Mouse (Mus musculus): ENCODE results near the gene Adap2. TPM values are rescaled to one million over a fixed set of nuclear protein-coding genes. Genes with fewer than 3 reads are reported as not detected.

The Adap2 gene
- polyA plus RNA-seq, 1 experiment = 0.04 TPM

- Histone ChIP-seq H3K4me3 (ENCODE audit: insufficient read depth, poor library complexity, severe bottlenecking) (no peak overlapping the region), H3K79me3 (ENCODE audit: low read depth) (no peaks in the 10 kb centered on the region), H3ac (ENCODE audit: control insufficient read depth, insufficient read length, low read depth) (no peak overlapping the region), H3K79me2 (ENCODE audit: control insufficient read depth, insufficient read depth) (no peaks in the 10 kb centered on the region), H3K36me3 (ENCODE audit: control insufficient read depth, insufficient read depth) (no peaks in the 10 kb centered on the region), H3K27me3 (ENCODE audit: control insufficient read depth, insufficient read depth, insufficient read length) (no peaks in the 10 kb centered on the region)
- TF ChIP-seq MYOG (IDR thresholded peaks at IDR 0.05; ENCODE audit: control insufficient read depth, extremely low read depth, insufficient read length) (no peak), MAX (IDR thresholded peaks at IDR 0.05) (no peak), FOSL1 (IDR thresholded peaks at IDR 0.05; ENCODE audit: insufficient read depth, low read length, poor library complexity, severe bottlenecking) (no peak)
These were observed 14.8 kb downstream of the Adap2 start for GRCm38 (mm10) chr11:80168611-80169249.

GRCm38 (mm10) chr11:80169629-80170028 is 15.7 kb downstream of the Adap2 start:
- no peak overlapping the region for H3ac ChIP-seq (ENCODE audit: control insufficient read depth, insufficient read length, low read depth)
- no peaks in the 10 kb centered on the region for H3K79me3 ChIP-seq (ENCODE audit: low read depth)
- TF ChIP-seq CEBPB (IDR thresholded peaks at IDR 0.05; ENCODE audit: low read depth) (no peak), MYOD1 (IDR thresholded peaks at IDR 0.05; ENCODE audit: control insufficient read depth, insufficient read length, low read depth) (no peak), USF1 (IDR thresholded peaks at IDR 0.05; ENCODE audit: low read depth) (no peak), FOSL1 (IDR thresholded peaks at IDR 0.05; ENCODE audit: insufficient read depth, low read length, poor library complexity, severe bottlenecking) (no peak), CTCF (IDR thresholded peaks at IDR 0.05; ENCODE audit: control insufficient read depth, insufficient read depth, insufficient read length) (no peak), MAX (IDR thresholded peaks at IDR 0.05) (no peak), MYOG (IDR thresholded peaks at IDR 0.05; ENCODE audit: control insufficient read depth, extremely low read depth, insufficient read length) (no peak)
- no peaks in the 10 kb centered on the region for H3K79me2 ChIP-seq (ENCODE audit: control insufficient read depth, insufficient read depth)
- H3K4me3 ChIP-seq (ENCODE audit: insufficient read depth, poor library complexity, severe bottlenecking) = no peak overlapping the region
- no peaks in the 10 kb centered on the region for H3K36me3 ChIP-seq (ENCODE audit: control insufficient read depth, insufficient read depth)
- no peaks in the 10 kb centered on the region for H3K27me3 ChIP-seq (ENCODE audit: control insufficient read depth, insufficient read depth, insufficient read length)

GRCm38 (mm10) chr11:80170351-80170750 is 16.4 kb downstream of the Adap2 start:
- Histone ChIP-seq H3K36me3 (ENCODE audit: control insufficient read depth, insufficient read depth) (no peaks in the 10 kb centered on the region), H3K79me3 (ENCODE audit: low read depth) (no peaks in the 10 kb centered on the region), H3ac (ENCODE audit: control insufficient read depth, insufficient read length, low read depth) (no peak overlapping the region), H3K27me3 (ENCODE audit: control insufficient read depth, insufficient read depth, insufficient read length) (no peaks in the 10 kb centered on the region), H3K4me3 (ENCODE audit: insufficient read depth, poor library complexity, severe bottlenecking) (no peak overlapping the region), H3K79me2 (ENCODE audit: control insufficient read depth, insufficient read depth) (no peaks in the 10 kb centered on the region)
- no peak for TF ChIP-seq CTCF (IDR thresholded peaks at IDR 0.05; ENCODE audit: control insufficient read depth, insufficient read depth, insufficient read length)
- no peak for TF ChIP-seq CEBPB (IDR thresholded peaks at IDR 0.05; ENCODE audit: low read depth)
- no peak for TF ChIP-seq FOSL1 (IDR thresholded peaks at IDR 0.05; ENCODE audit: insufficient read depth, low read length, poor library complexity, severe bottlenecking)
- no peak for TF ChIP-seq MYOG (IDR thresholded peaks at IDR 0.05; ENCODE audit: control insufficient read depth, extremely low read depth, insufficient read length)
- TF ChIP-seq MAX (IDR thresholded peaks at IDR 0.05) = no peak
- TF ChIP-seq USF1 (IDR thresholded peaks at IDR 0.05; ENCODE audit: low read depth) = no peak
- no peak for TF ChIP-seq MYOD1 (IDR thresholded peaks at IDR 0.05; ENCODE audit: control insufficient read depth, insufficient read length, low read depth)

- Histone ChIP-seq H3K27me3 (ENCODE audit: control insufficient read depth, insufficient read depth, insufficient read length) (no peaks in the 10 kb centered on the region), H3K79me2 (ENCODE audit: control insufficient read depth, insufficient read depth) (no peaks in the 10 kb centered on the region), H3K36me3 (ENCODE audit: control insufficient read depth, insufficient read depth) (no peaks in the 10 kb centered on the region), H3K4me3 (ENCODE audit: insufficient read depth, poor library complexity, severe bottlenecking) (no peak overlapping the region), H3ac (ENCODE audit: control insufficient read depth, insufficient read length, low read depth) (no peak overlapping the region), H3K79me3 (ENCODE audit: low read depth) (no peaks in the 10 kb centered on the region)
- TF ChIP-seq FOSL1 (IDR thresholded peaks at IDR 0.05; ENCODE audit: insufficient read depth, low read length, poor library complexity, severe bottlenecking) = no peak
- no peak for TF ChIP-seq MYOD1 (IDR thresholded peaks at IDR 0.05; ENCODE audit: control insufficient read depth, insufficient read length, low read depth)
- TF ChIP-seq CTCF (IDR thresholded peaks at IDR 0.05; ENCODE audit: control insufficient read depth, insufficient read depth, insufficient read length) = no peak
- no peak for TF ChIP-seq USF1 (IDR thresholded peaks at IDR 0.05; ENCODE audit: low read depth)
- TF ChIP-seq MYOG (IDR thresholded peaks at IDR 0.05; ENCODE audit: control insufficient read depth, extremely low read depth, insufficient read length) = no peak
- no peak for TF ChIP-seq MAX (IDR thresholded peaks at IDR 0.05)
- no peak for TF ChIP-seq CEBPB (IDR thresholded peaks at IDR 0.05; ENCODE audit: low read depth)
These were observed 18.0 kb downstream of the Adap2 start for GRCm38 (mm10) chr11:80171884-80172283.

- TF ChIP-seq USF1 (IDR thresholded peaks at IDR 0.05; ENCODE audit: low read depth) (no peak), MYOG (IDR thresholded peaks at IDR 0.05; ENCODE audit: control insufficient read depth, extremely low read depth, insufficient read length) (no peak), MAX (IDR thresholded peaks at IDR 0.05) (no peak), MYOD1 (IDR thresholded peaks at IDR 0.05; ENCODE audit: control insufficient read depth, insufficient read length, low read depth) (no peak), CTCF (IDR thresholded peaks at IDR 0.05; ENCODE audit: control insufficient read depth, insufficient read depth, insufficient read length) (no peak), FOSL1 (IDR thresholded peaks at IDR 0.05; ENCODE audit: insufficient read depth, low read length, poor library complexity, severe bottlenecking) (no peak), CEBPB (IDR thresholded peaks at IDR 0.05; ENCODE audit: low read depth) (no peak)
- Histone ChIP-seq H3ac (ENCODE audit: control insufficient read depth, insufficient read length, low read depth) (no peak overlapping the region), H3K79me2 (ENCODE audit: control insufficient read depth, insufficient read depth) (no peaks in the 10 kb centered on the region), H3K27me3 (ENCODE audit: control insufficient read depth, insufficient read depth, insufficient read length) (no peaks in the 10 kb centered on the region), H3K36me3 (ENCODE audit: control insufficient read depth, insufficient read depth) (no peaks in the 10 kb centered on the region), H3K4me3 (ENCODE audit: insufficient read depth, poor library complexity, severe bottlenecking) (no peak overlapping the region), H3K79me3 (ENCODE audit: low read depth) (no peaks in the 10 kb centered on the region)
These were observed 20.2 kb downstream of the Adap2 start for GRCm38 (mm10) chr11:80173963-80174670.

Data from C2C12 (cell line).